Mouse (Mus musculus): ENCODE measurements around the gene Mme. TPM values are rescaled to one million over a fixed set of nuclear protein-coding genes. Genes with fewer than 3 reads are reported as not detected.

The Mme gene
- total and polyA plus RNA-seq, 2 experiments from 2014 or later: 2.6 to 7.8 TPM

DNA sequence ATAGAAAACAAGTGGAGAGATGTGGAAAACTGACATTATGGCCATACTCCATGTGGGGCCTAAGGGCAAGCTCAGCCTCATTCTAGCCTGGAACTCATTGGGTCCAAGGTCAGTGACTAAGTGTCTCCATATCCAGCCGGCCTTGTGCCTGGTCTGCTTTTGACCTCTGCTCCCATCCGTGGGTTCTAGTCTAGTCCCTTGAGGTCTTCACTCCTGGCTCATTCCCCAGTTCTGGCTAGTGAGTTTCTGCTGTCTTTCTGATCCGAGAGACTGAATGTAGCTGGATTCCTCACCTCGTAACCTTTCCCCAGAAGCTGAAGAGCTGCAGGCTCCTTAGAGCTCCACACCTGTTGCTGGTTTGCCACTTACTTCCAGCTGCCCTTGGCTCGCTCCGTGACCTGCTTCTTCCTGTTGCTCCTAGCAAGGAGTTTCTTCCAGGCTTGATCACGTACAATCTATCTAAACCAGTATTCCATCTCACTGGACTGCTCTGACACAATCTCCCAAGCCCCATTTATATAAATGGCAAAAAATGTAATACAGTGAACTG lies 73.9 kb downstream of the Mme start:
- 88% methylated on average over 7 of the region's 7 CpGs for WGBS
- TF ChIP-seq CTCF (IDR thresholded peaks at IDR 0.05; ENCODE audit: low read depth): no peak
- Histone ChIP-seq H3K27me3 (ENCODE audit: insufficient read depth, low read length) (no peaks in the 10 kb centered on the region), H3K27ac (ENCODE audit: low read depth, low read length) (no peak overlapping the region), H3K4me1 (ENCODE audit: insufficient read depth) (no peaks in the 10 kb centered on the region), H3K9me3 (ENCODE audit: low read length) (no peaks in the 10 kb centered on the region), H3K4me2 (ENCODE audit: low read depth) (no peak overlapping the region), H3K36me3 (ENCODE audit: insufficient read depth) (no peaks in the 10 kb centered on the region), H3K9ac (no peak overlapping the region), H3K4me3 (ENCODE audit: low read depth, low read length) (no peak overlapping the region)
- no peak for DNase-seq
- no peak for ATAC-seq

DNA sequence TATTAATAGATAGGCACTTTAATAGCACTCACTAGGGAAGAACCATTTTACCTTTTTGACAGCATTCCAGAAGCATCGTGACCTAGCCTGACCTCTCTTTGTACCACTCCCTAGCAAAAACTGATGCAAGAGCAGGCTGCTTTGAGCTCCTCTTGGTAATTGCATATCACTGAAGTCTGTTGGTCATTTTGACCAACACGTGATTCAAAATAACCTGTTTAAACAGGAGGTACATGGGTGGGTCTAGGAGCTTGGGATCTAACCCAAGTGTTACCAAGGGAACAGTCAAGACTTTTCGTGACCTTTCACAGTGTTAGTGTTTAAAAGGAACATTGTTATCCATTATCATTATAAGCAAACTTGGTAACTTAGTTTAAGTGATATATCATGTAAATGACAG lies 76.2 kb downstream of the Mme start:
- Histone ChIP-seq H3K4me2 (ENCODE audit: low read depth) (no peak overlapping the region), H3K27me3 (ENCODE audit: insufficient read depth, low read length) (no peaks in the 10 kb centered on the region), H3K4me1 (ENCODE audit: insufficient read depth) (no peaks in the 10 kb centered on the region), H3K27ac (ENCODE audit: low read depth, low read length) (no peak overlapping the region), H3K36me3 (ENCODE audit: insufficient read depth) (no peaks in the 10 kb centered on the region), H3K9ac (no peak overlapping the region), H3K9me3 (ENCODE audit: low read length) (no peaks in the 10 kb centered on the region), H3K4me3 (ENCODE audit: low read depth, low read length) (no peak overlapping the region)
- ATAC-seq (peak; percentile 40; the same call in 1 of the 2 replicates), DNase-seq (peak; percentile 2)
- TF ChIP-seq CTCF (IDR thresholded peaks at IDR 0.05; ENCODE audit: low read depth): no peak
- 75% methylated on average over 3 of the region's 3 CpGs for WGBS

DNA sequence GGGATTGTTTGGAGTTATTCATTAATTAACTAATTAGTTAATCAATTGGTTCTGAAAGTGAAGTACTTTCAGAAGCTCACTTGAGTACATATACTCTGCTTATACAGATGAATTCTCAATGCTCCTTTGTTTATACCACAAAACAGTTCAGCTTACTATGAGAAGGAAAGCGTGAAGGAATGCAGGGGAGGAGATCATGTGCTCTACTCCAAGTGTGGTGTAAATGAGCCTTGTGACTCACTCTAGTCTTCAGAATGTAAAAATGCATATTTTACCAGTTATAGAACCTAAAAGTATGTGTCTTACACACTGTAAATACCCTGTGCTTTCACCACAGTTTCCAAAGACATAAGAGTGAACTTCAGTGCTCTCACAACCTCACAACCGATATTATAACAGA lies 84.3 kb downstream of the Mme start:
- H3K4me1 ChIP-seq (ENCODE audit: insufficient read depth): no peaks in the 10 kb centered on the region
- DNase-seq (no peak), ATAC-seq (no peak)
- no peaks in the 10 kb centered on the region for H3K27me3 ChIP-seq (ENCODE audit: insufficient read depth, low read length)
- H3K36me3 ChIP-seq (ENCODE audit: insufficient read depth): no peaks in the 10 kb centered on the region
- no peak overlapping the region for H3K4me3 ChIP-seq (ENCODE audit: low read depth, low read length)
- no peak overlapping the region for H3K4me2 ChIP-seq (ENCODE audit: low read depth)
- WGBS: 45% methylated on average over 2 of the region's 2 CpGs
- H3K9me3 ChIP-seq (ENCODE audit: low read length): no peaks in the 10 kb centered on the region
- H3K27ac ChIP-seq (ENCODE audit: low read depth, low read length): no peak overlapping the region
- TF ChIP-seq CTCF (IDR thresholded peaks at IDR 0.05; ENCODE audit: low read depth): no peak
- H3K9ac ChIP-seq: no peak overlapping the region

- no peak overlapping the region for H3K27ac ChIP-seq (ENCODE audit: low read depth, low read length)
- H3K4me1 ChIP-seq (ENCODE audit: insufficient read depth): no peaks in the 10 kb centered on the region
- H3K4me2 ChIP-seq (ENCODE audit: low read depth): no peak overlapping the region
- no peaks in the 10 kb centered on the region for H3K36me3 ChIP-seq (ENCODE audit: insufficient read depth)
- ATAC-seq: no peak
- no peak overlapping the region for H3K9ac ChIP-seq
- H3K4me3 ChIP-seq (ENCODE audit: low read depth, low read length): no peak overlapping the region
- no peaks in the 10 kb centered on the region for H3K27me3 ChIP-seq (ENCODE audit: insufficient read depth, low read length)
- no peak for DNase-seq
- H3K9me3 ChIP-seq (ENCODE audit: low read length): no peaks in the 10 kb centered on the region
- no peak for TF ChIP-seq CTCF (IDR thresholded peaks at IDR 0.05; ENCODE audit: low read depth)
- 83% methylated on average over 2 of the region's 2 CpGs for WGBS
Measured at GRCm38 (mm10) chr3:63340110-63340509, 98.8 kb downstream of the Mme start.

- Histone ChIP-seq H3K9me3 (ENCODE audit: low read length) (no peaks in the 10 kb centered on the region), H3K4me2 (ENCODE audit: low read depth) (no peak overlapping the region), H3K27me3 (ENCODE audit: insufficient read depth, low read length) (no peaks in the 10 kb centered on the region), H3K9ac (no peak overlapping the region), H3K27ac (ENCODE audit: low read depth, low read length) (no peak overlapping the region), H3K4me1 (ENCODE audit: insufficient read depth) (no peaks in the 10 kb centered on the region), H3K4me3 (ENCODE audit: low read depth, low read length) (no peak overlapping the region), H3K36me3 (ENCODE audit: insufficient read depth) (no peaks in the 10 kb centered on the region)
- ATAC-seq: no peak
- 91% methylated on average over 3 of the region's 3 CpGs for WGBS
- no peak for DNase-seq
- no peak for TF ChIP-seq CTCF (IDR thresholded peaks at IDR 0.05; ENCODE audit: low read depth)
Measured at GRCm38 (mm10) chr3:63340546-63340945, 99.2 kb downstream of the Mme start.

- Histone ChIP-seq H3K9ac (no peak overlapping the region), H3K27me3 (ENCODE audit: insufficient read depth, low read length) (no peaks in the 10 kb centered on the region), H3K4me3 (ENCODE audit: low read depth, low read length) (no peak overlapping the region), H3K4me2 (ENCODE audit: low read depth) (no peak overlapping the region), H3K36me3 (ENCODE audit: insufficient read depth) (no peaks in the 10 kb centered on the region), H3K4me1 (ENCODE audit: insufficient read depth) (no peaks in the 10 kb centered on the region), H3K27ac (ENCODE audit: low read depth, low read length) (no peak overlapping the region), H3K9me3 (ENCODE audit: low read length) (no peaks in the 10 kb centered on the region)
- 97% methylated on average over 4 of the region's 4 CpGs for WGBS
- no peak for DNase-seq
- TF ChIP-seq CTCF (IDR thresholded peaks at IDR 0.05; ENCODE audit: low read depth): no peak
- no peak for ATAC-seq
Measured at GRCm38 (mm10) chr3:63341481-63341880, 100.1 kb downstream of the Mme start.

GRCm38 (mm10) chr3:63344998-63345397 lies 103.7 kb downstream of the Mme start:
- ATAC-seq: no peak
- Histone ChIP-seq H3K9ac (no peak overlapping the region), H3K27ac (ENCODE audit: low read depth, low read length) (no peak overlapping the region), H3K9me3 (ENCODE audit: low read length) (no peaks in the 10 kb centered on the region), H3K27me3 (ENCODE audit: insufficient read depth, low read length) (no peaks in the 10 kb centered on the region), H3K36me3 (ENCODE audit: insufficient read depth) (no peaks in the 10 kb centered on the region), H3K4me1 (ENCODE audit: insufficient read depth) (no peaks in the 10 kb centered on the region), H3K4me2 (ENCODE audit: low read depth) (no peak overlapping the region), H3K4me3 (ENCODE audit: low read depth, low read length) (no peak overlapping the region)
- DNase-seq: no peak
- TF ChIP-seq CTCF (IDR thresholded peaks at IDR 0.05; ENCODE audit: low read depth): no peak
- WGBS: 86% methylated on average over 5 of the region's 5 CpGs
